Mouse (Mus musculus): Measurements from ENCODE around the gene Foxp1. TPM values are rescaled to one million over a fixed set of nuclear protein-coding genes. Genes with fewer than 3 reads are reported as not detected.

Foxp1 gene
- total RNA-seq, 1 experiment from 2014 or later, result 77.4 TPM

- peak; percentile 24 for ATAC-seq (replicated peaks; ENCODE audit: low read depth, poor library complexity, severe bottlenecking)
These were observed 495.6 kb downstream of the Foxp1 start for GRCm38 (mm10) chr6:99026635-99027541.

- ATAC-seq (replicated peaks; ENCODE audit: low read depth, poor library complexity, severe bottlenecking), result no peak
These were observed 496.5 kb downstream of the Foxp1 start for GRCm38 (mm10) chr6:99026040-99026439.

- ATAC-seq (replicated peaks; ENCODE audit: low read depth, poor library complexity, severe bottlenecking), result peak; percentile 35
These were observed 497.9 kb downstream of the Foxp1 start for GRCm38 (mm10) chr6:99024588-99024987.

- ATAC-seq (replicated peaks; ENCODE audit: low read depth, poor library complexity, severe bottlenecking), result no peak
These were observed 501.7 kb downstream of the Foxp1 start for GRCm38 (mm10) chr6:99020570-99021444.

GRCm38 (mm10) chr6:99019716-99020115 is 502.8 kb downstream of the Foxp1 start:
- ATAC-seq (replicated peaks; ENCODE audit: low read depth, poor library complexity, severe bottlenecking), result no peak

GRCm38 (mm10) chr6:99019266-99019665 is 503.3 kb downstream of the Foxp1 start:
- no peak for ATAC-seq (replicated peaks; ENCODE audit: low read depth, poor library complexity, severe bottlenecking)

GRCm38 (mm10) chr6:99013866-99014502 is 508.5 kb downstream of the Foxp1 start:
- ATAC-seq (replicated peaks; ENCODE audit: low read depth, poor library complexity, severe bottlenecking), result no peak

GRCm38 (mm10) chr6:99013119-99013865 is 509.2 kb downstream of the Foxp1 start:
- ATAC-seq (replicated peaks; ENCODE audit: low read depth, poor library complexity, severe bottlenecking), result peak; percentile 55

- no peak for ATAC-seq (replicated peaks; ENCODE audit: low read depth, poor library complexity, severe bottlenecking)
These were observed 510.5 kb downstream of the Foxp1 start for GRCm38 (mm10) chr6:99011895-99012584.

- no peak for ATAC-seq (replicated peaks; ENCODE audit: low read depth, poor library complexity, severe bottlenecking)
These were observed 512.8 kb downstream of the Foxp1 start for GRCm38 (mm10) chr6:99009771-99010170.

GRCm38 (mm10) chr6:99008565-99008964 is 514.0 kb downstream of the Foxp1 start:
- no peak for ATAC-seq (replicated peaks; ENCODE audit: low read depth, poor library complexity, severe bottlenecking)

GRCm38 (mm10) chr6:99007542-99007941 is 515.0 kb downstream of the Foxp1 start:
- ATAC-seq (replicated peaks; ENCODE audit: low read depth, poor library complexity, severe bottlenecking), result peak; percentile 57

- ATAC-seq (replicated peaks; ENCODE audit: low read depth, poor library complexity, severe bottlenecking), result peak; percentile 55; the same call in 1 of the 2 replicates
These were observed 518.1 kb downstream of the Foxp1 start for GRCm38 (mm10) chr6:99004255-99004997.

GRCm38 (mm10) chr6:99003108-99003709 is 519.3 kb downstream of the Foxp1 start:
- ATAC-seq (replicated peaks; ENCODE audit: low read depth, poor library complexity, severe bottlenecking), result peak; percentile 55

- ATAC-seq (replicated peaks; ENCODE audit: low read depth, poor library complexity, severe bottlenecking), result no peak
These were observed 520.9 kb downstream of the Foxp1 start for GRCm38 (mm10) chr6:99001637-99002036.

GRCm38 (mm10) chr6:98998971-98999932 is 523.3 kb downstream of the Foxp1 start:
- no peak for ATAC-seq (replicated peaks; ENCODE audit: low read depth, poor library complexity, severe bottlenecking)

GRCm38 (mm10) chr6:98997742-98998141 is 524.8 kb downstream of the Foxp1 start:
- ATAC-seq (replicated peaks; ENCODE audit: low read depth, poor library complexity, severe bottlenecking), result peak; percentile 64

Measured in common myeloid progenitor, adult 5-6 weeks (primary cell).